Mouse (Mus musculus) ES-E14 (cell line): ENCODE data around the gene Tmem236.

Experiments used
- CHD2 ChIP-seq: IDR thresholded peaks from 2 replicates; pipeline ENCODE4 v1.6.1; 2014; ENCODE audit warnings: mild to moderate bottlenecking, low read depth, low read length, inconsistent platforms
- HCFC1 ChIP-seq: IDR thresholded peaks from 2 replicates; pipeline ENCODE4 v1.6.1; 2012; ENCODE audit warnings: low read length, inconsistent platforms, borderline replicate concordance; ENCODE audit not compliant: insufficient read depth
- MAFK ChIP-seq: IDR thresholded peaks from 2 replicates; pipeline ENCODE4 v1.6.1; 2014; ENCODE audit warnings: mild to moderate bottlenecking, low read depth, low read length, inconsistent platforms; ENCODE audit not compliant: insufficient read depth
- ZC3H11A ChIP-seq: IDR thresholded peaks from 2 replicates; pipeline ENCODE4 v1.6.1; 2012; ENCODE audit warnings: low read depth, mild to moderate bottlenecking, inconsistent platforms, low read length, borderline replicate concordance

GRCm38 (mm10) chr2:14214764-14215163 is 40.4 kb downstream of the Tmem236 start:
- TF ChIP-seq CHD2: no peak
- TF ChIP-seq ZC3H11A: no peak
- TF ChIP-seq HCFC1: no peak
- no peak for TF ChIP-seq MAFK
